Mouse (Mus musculus) thymus, postnatal 14 days (tissue): ENCODE measurements around the gene Ranbp1.
"Not testable (repeated sequence)": the region's sequence is repeated elsewhere in the genome, so short reads cannot be mapped to it uniquely, and the experiment has no call there.

Experiments used
- DNase-seq: peaks from one replicate; pipeline ENCODE4 v3.0.0; 2021

Ranbp1 gene

GRCm38 (mm10) chr16:18200062-18200461, 48.5 kb downstream of the Ranbp1 start:
- no peak for DNase-seq

- no peak for DNase-seq
Measured at GRCm38 (mm10) chr16:18198365-18199098, 50.0 kb downstream of the Ranbp1 start.

GRCm38 (mm10) chr16:18197881-18198280, 50.7 kb downstream of the Ranbp1 start:
- DNase-seq: no peak

GRCm38 (mm10) chr16:18195561-18195960, 53.0 kb downstream of the Ranbp1 start:
- DNase-seq: not testable (repeated sequence)

- DNase-seq: no peak
Measured at GRCm38 (mm10) chr16:18195068-18195467, 53.5 kb downstream of the Ranbp1 start.

- no peak for DNase-seq
Measured at GRCm38 (mm10) chr16:18194208-18194985, 54.1 kb downstream of the Ranbp1 start.

- DNase-seq: no peak
Measured at GRCm38 (mm10) chr16:18191006-18191405, 57.5 kb downstream of the Ranbp1 start.
